ENCODE assay signal across 8 mouse cellular contexts in the genomic region with DNA sequence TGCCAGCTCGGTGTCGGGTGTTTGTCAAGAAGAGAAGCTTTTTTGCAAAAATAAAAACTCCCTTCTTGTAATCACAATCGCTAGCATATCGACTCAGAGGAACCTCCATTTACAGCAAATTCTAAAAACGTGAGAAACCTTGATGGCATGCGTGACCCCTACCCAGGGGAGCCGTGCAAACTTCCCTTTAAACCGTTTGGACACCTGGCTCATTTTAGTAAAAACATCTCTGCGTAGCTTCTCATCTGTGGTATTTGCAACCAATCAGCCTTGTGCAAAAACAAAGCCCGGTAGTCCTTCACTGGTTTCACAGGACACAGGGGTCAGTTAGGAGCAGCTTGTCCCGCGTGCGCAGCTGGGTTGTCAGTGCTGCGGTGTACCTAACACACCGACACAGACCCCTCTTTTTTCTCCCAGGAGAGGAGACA. TPM values are rescaled to one million over a fixed set of nuclear protein-coding genes. Genes with fewer than 3 reads are reported as not detected.
DNase-seq lines count a peak whose midpoint lies in the region; ATAC-seq and TF ChIP-seq lines count a peak whose summit lies in the region.

No protein-coding gene starts in this region.

- peak overlapping the region; percentile 56 for H3K4me3 ChIP-seq in lung, embryonic 14.5 days (ENCODE audit: low read depth, low read length)

- no peak overlapping the region for H3K27ac ChIP-seq in lung, embryonic 14.5 days (ENCODE audit: low read depth)

- peaks cover 18% of the 10 kb centered on the region for H3K27me3 ChIP-seq in lung, embryonic 14.5 days (ENCODE audit: insufficient read depth, low read length)

- WGBS in lung, embryonic 14.5 days: 2% methylated on average over 15 of the region's 15 CpGs

- ATAC-seq in lung, embryonic 14.5 days (ENCODE audit: insufficient read depth): no peak
- ATAC-seq in erythroblast, adult 5-6 weeks (replicated peaks; ENCODE audit: low FRiP score, poor library complexity, severe bottlenecking): peak; percentile 22
- ATAC-seq in megakaryocyte, adult 5-6 weeks (ENCODE audit: poor library complexity, severe bottlenecking): peak; percentile 4

- no peaks in the 10 kb centered on the region for H3K36me3 ChIP-seq in lung, embryonic 14.5 days (ENCODE audit: insufficient read depth)

- DNase-seq in lung, embryonic 14.5 days: peak; percentile 24
- DNase-seq in lung, postnatal 14 days: no peak
- peak; percentile 20 for DNase-seq in induced T-regulatory cell, adult 2 months (ENCODE audit: low read depth)
- peak; percentile 14 to 36 for DNase-seq in spleen, postnatal 14 days (ENCODE audit: low spot score in 2 of 2)
- DNase-seq in gastrocnemius, adult 8-10 months (ENCODE audit: low spot score in 2 of 2): no peak
- DNase-seq in left cerebral cortex, adult 11 months (ENCODE audit: low spot score): no peak

- peak overlapping the region; percentile 67 for H3K9ac ChIP-seq in lung, embryonic 14.5 days

- peak overlapping the region; percentile 99 for H3K4me2 ChIP-seq in lung, embryonic 14.5 days

- H3K4me1 ChIP-seq in lung, embryonic 14.5 days (ENCODE audit: insufficient read depth): no peaks in the 10 kb centered on the region

- TF ChIP-seq CTCF in lung, embryonic 14.5 days (IDR thresholded peaks at IDR 0.05; ENCODE audit: low read depth): no peak

- H3K9me3 ChIP-seq in lung, embryonic 14.5 days (ENCODE audit: low read depth, low read length): no peaks in the 10 kb centered on the region; the same call in 1 of the 2 replicates

RNA-seq across cellular contexts. Expression of a gene that starts 1.5 kb away (rescaled TPM):
- 4.3 and 6.1 TPM in 2 replicates for polyA plus RNA-seq in lung, embryonic 14.5 days (2014; fragmentation: Nextera tagmentation; extraction: Ambion mirVana)
- 80.5 and 102 TPM in 2 replicates for total RNA-seq in erythroblast, adult 5-6 weeks (2015; ENCODE audit: low replicate concordance)
- total RNA-seq in erythroblast, adult 5-6 weeks (2017; ENCODE audit: low replicate concordance): 77.4 and 87.0 TPM in 2 replicates
- 111 and 137 TPM in 2 replicates for total RNA-seq in megakaryocyte, adult 5-6 weeks (2015)
- 111 and 121 TPM in 2 replicates for total RNA-seq in megakaryocyte, adult 5-6 weeks (2017)
- 1 to 10 TPM in 2 of 4 experiments, under 1 TPM in 2; 0.85 to 1.6 (median 1.0) TPM for total RNA-seq in gastrocnemius, adult 8-10 months (2022)

RNA-seq across cellular contexts. Expression of a gene that starts 10.7 kb away (rescaled TPM):
- polyA plus RNA-seq in lung, embryonic 14.5 days (2014; fragmentation: Nextera tagmentation; extraction: Ambion mirVana): 1.3 and 1.5 TPM in 2 replicates
- 1.5 and 2.9 TPM in 2 replicates for total RNA-seq in erythroblast, adult 5-6 weeks (2015; ENCODE audit: low replicate concordance)
- 2.9 and 3.0 TPM in 2 replicates for total RNA-seq in erythroblast, adult 5-6 weeks (2017; ENCODE audit: low replicate concordance)
- 15.5 and 17.8 TPM in 2 replicates for total RNA-seq in megakaryocyte, adult 5-6 weeks (2015)
- 28.7 and 35.1 TPM in 2 replicates for total RNA-seq in megakaryocyte, adult 5-6 weeks (2017)
- 1 to 10 TPM in 3 of 4 experiments, under 1 TPM in 1; 0.92 to 1.8 (median 1.6) TPM for total RNA-seq in gastrocnemius, adult 8-10 months (2022)

RNA-seq across cellular contexts. Expression of a gene that starts 46.3 kb away (rescaled TPM):
- polyA plus RNA-seq in lung, embryonic 14.5 days (2014; fragmentation: Nextera tagmentation; extraction: Ambion mirVana): 56.5 and 69.5 TPM in 2 replicates
- 11.9 and 22.4 TPM in 2 replicates for total RNA-seq in erythroblast, adult 5-6 weeks (2015; ENCODE audit: low replicate concordance)
- total RNA-seq in erythroblast, adult 5-6 weeks (2017; ENCODE audit: low replicate concordance): 31.9 and 51.7 TPM in 2 replicates
- 36.1 and 50.7 TPM in 2 replicates for total RNA-seq in megakaryocyte, adult 5-6 weeks (2015)
- total RNA-seq in megakaryocyte, adult 5-6 weeks (2017): 41.5 and 43.3 TPM in 2 replicates
- total RNA-seq in gastrocnemius, adult 8-10 months (2022): 10 to 100 TPM; 22.7 to 30.0 (median 27.5) TPM

Comparison
In these comparisons a context has a peak if more than half of its experiments do, and no peak if none do; other contexts are left out.
1. DNase-seq: peak in lung, embryonic 14.5 days (single experiment), induced T-regulatory cell, adult 2 months (single experiment) and spleen, postnatal 14 days (2 of 2); none in lung, postnatal 14 days (single experiment), gastrocnemius, adult 8-10 months (0 of 2) and left cerebral cortex, adult 11 months (single experiment).
2. RNA of a gene that starts 1.5 kb away (total RNA-seq): 111 to 137 TPM in megakaryocyte, adult 5-6 weeks and 77.4 to 102 TPM in erythroblast, adult 5-6 weeks; 0.85 to 1.6 TPM in gastrocnemius, adult 8-10 months; every median in the first group is over 10 times any median in the second.
3. RNA of a gene that starts 10.7 kb away (total RNA-seq): 15.5 to 35.1 TPM in megakaryocyte, adult 5-6 weeks; 1.5 to 3.0 TPM in erythroblast, adult 5-6 weeks and 0.92 to 1.8 TPM in gastrocnemius, adult 8-10 months; every median in the first group is over 4 times any median in the second.